Mouse (Mus musculus) embryonic fibroblast, embryonic 13.5 days (primary cell): ENCODE data around the gene Clic4.

Experiments
- CTCF ChIP-seq: IDR thresholded peaks from 2 replicates; pipeline ENCODE4 v1.5.1; 2011; ENCODE audit warnings: mild to moderate bottlenecking, control low read depth, low read length, moderate library complexity, borderline replicate concordance; ENCODE audit not compliant: insufficient read depth
- POLR2A ChIP-seq: IDR thresholded peaks from 2 replicates; pipeline ENCODE4 v1.6.1; 2011; ENCODE audit warnings: low read depth, mild to moderate bottlenecking, control low read depth, low read length, moderate library complexity

- no peak for TF ChIP-seq CTCF
- no peak for TF ChIP-seq POLR2A
Observed at GRCm38 (mm10) chr4:135256536-135257450, 15.8 kb downstream of the Clic4 start.
